Mouse (Mus musculus): ENCODE data around the gene Pdia5.

The Pdia5 gene

GRCm38 (mm10) chr16:35490231-35491070 is at the start of gene Pdia5:
TSS of gene Pdia5 (minus strand) at chr16:35490873.
- peak; percentile 87 for DNase-seq

- no peak for DNase-seq
Measured at GRCm38 (mm10) chr16:35539041-35539440, 48.4 kb upstream of the Pdia5 start.

GRCm38 (mm10) chr16:35537651-35538050 is 47.0 kb upstream of the Pdia5 start:
- no peak for DNase-seq

GRCm38 (mm10) chr16:35534630-35535029 is 44.0 kb upstream of the Pdia5 start:
- no peak for DNase-seq

GRCm38 (mm10) chr16:35524200-35524599 is 33.5 kb upstream of the Pdia5 start:
- DNase-seq, result no peak

GRCm38 (mm10) chr16:35519245-35519644 is 28.6 kb upstream of the Pdia5 start:
- DNase-seq, result no peak

GRCm38 (mm10) chr16:35517976-35518951 is 27.6 kb upstream of the Pdia5 start:
- DNase-seq, result no peak

GRCm38 (mm10) chr16:35515977-35516612 is 25.4 kb upstream of the Pdia5 start:
- no peak for DNase-seq

- DNase-seq, result no peak
Measured at GRCm38 (mm10) chr16:35509331-35510070, 18.8 kb upstream of the Pdia5 start.

- DNase-seq, result no peak
Measured at GRCm38 (mm10) chr16:35508581-35508980, 17.9 kb upstream of the Pdia5 start.

GRCm38 (mm10) chr16:35505786-35506185 is 15.1 kb upstream of the Pdia5 start:
- DNase-seq, result no peak

GRCm38 (mm10) chr16:35504266-35504665 is 13.6 kb upstream of the Pdia5 start:
- no peak for DNase-seq

- DNase-seq, result no peak
Measured at GRCm38 (mm10) chr16:35502456-35502855, 11.8 kb upstream of the Pdia5 start.

GRCm38 (mm10) chr16:35501106-35501760 is 10.6 kb upstream of the Pdia5 start:
- no peak for DNase-seq

GRCm38 (mm10) chr16:35500342-35500741 is 9.7 kb upstream of the Pdia5 start:
- DNase-seq, result no peak

GRCm38 (mm10) chr16:35489793-35490192 is 880 bp downstream of the Pdia5 start:
- DNase-seq, result no peak

GRCm38 (mm10) chr16:35489066-35489718 is 1.5 kb downstream of the Pdia5 start:
- no peak for DNase-seq

- no peak for DNase-seq
Measured at GRCm38 (mm10) chr16:35487776-35488175, 2.9 kb downstream of the Pdia5 start.

GRCm38 (mm10) chr16:35487056-35487455 is 3.6 kb downstream of the Pdia5 start:
- no peak for DNase-seq

GRCm38 (mm10) chr16:35485711-35486110 is 5.0 kb downstream of the Pdia5 start:
- no peak for DNase-seq

GRCm38 (mm10) chr16:35484526-35485233 is 6.0 kb downstream of the Pdia5 start:
- DNase-seq, result no peak
